Mouse (Mus musculus) lung, postnatal 0 days (tissue): ENCODE data around the gene Ptpn13.

Experiments used
- CTCF ChIP-seq: IDR thresholded peaks from 2 replicates; pipeline ENCODE4 v1.5.1; 2016; ENCODE audit warnings: antibody characterized with exemption, mild to moderate bottlenecking
- EP300 ChIP-seq: IDR thresholded peaks from 2 replicates; pipeline ENCODE4 v1.6.1; 2016; ENCODE audit warnings: antibody characterized with exemption, mild to moderate bottlenecking, control low read depth

DNA sequence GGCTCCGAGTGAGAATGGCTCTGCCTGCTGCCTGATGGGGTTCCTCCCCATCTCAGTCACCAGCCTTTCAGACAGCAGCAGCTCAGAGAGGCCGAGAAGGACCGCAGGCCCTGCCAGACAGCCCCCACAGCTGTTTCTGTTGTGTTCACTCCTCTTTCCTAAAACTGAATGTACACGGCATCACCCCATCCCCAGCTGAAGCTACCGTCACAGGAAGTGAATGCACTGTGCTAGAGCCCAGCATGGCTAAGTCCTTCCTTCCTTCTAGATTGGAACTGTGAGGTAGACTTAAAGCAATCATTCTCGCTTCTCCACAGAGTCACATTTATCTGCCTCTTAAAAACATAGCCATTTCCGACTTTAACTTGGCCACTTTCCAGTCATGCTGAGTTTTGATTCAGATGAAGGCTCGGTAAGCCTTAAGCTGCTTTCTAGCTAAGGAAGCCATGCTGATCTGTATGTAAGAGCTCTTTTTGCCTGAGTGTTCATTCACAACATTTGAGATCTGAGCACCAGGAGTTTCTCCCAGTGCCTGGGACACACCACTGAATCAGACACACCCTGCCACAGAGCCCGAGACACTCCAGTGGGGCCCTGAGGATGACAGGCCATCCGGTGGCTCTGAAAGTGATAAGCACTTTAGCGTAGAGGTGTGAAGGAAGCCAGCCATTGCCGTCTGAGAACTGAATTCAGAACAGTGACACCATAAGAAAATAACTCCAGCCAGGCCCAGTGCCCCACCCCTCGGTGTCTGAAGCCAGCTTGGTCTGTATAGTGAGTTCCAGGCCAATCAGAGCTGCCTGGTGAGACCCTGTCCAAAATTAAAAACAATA is 170.6 kb downstream of the Ptpn13 start:
- TF ChIP-seq CTCF = no peak
- no peak for TF ChIP-seq EP300
